Mouse (Mus musculus) naive thymus-derived CD4-positive, alpha-beta T cell, adult 2 months (primary cell): ENCODE results near the gene Tmem238.

ENCODE experiments used
- DNase-seq: peaks from one replicate; pipeline ENCODE4 v3.0.0-alpha.2; 2011; ENCODE audit warnings: low read depth

Tmem238 gene

DNA sequence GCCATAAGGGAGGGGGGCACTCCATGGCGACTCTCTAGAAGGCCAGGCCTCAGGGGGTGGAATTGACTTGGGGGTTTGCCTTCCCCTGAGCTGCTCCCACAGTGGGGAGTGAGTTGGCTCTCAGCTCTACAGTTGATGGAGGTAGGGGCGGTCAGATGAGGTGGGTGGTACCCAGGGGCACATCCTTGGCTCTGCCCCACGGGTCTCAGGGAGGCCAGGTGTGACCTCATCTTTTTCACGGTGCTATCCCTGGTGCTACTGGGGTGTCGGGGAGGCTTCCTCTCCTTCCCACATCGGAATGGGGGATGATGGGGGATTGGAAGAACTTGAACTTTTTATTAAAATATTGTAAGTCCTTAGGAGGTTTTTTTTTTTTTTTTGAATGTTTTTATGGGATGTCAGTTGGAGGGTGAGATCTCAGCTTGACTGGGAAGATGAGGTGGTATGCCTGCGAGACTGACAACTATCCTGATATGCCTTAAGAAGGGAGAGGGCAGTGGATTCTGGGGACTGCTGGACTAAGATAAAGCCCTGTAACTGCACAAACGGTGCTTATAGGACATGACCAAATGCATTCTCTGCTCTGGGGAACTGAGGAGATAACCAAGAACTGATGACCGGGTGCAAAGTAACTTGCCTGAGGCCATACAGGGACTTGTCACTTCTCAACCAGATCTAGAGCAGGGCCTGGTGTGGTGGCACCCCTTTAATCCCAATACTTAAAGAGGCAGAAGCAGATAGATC, 42.1 kb downstream of the Tmem238 start:
- no peak for DNase-seq

DNA sequence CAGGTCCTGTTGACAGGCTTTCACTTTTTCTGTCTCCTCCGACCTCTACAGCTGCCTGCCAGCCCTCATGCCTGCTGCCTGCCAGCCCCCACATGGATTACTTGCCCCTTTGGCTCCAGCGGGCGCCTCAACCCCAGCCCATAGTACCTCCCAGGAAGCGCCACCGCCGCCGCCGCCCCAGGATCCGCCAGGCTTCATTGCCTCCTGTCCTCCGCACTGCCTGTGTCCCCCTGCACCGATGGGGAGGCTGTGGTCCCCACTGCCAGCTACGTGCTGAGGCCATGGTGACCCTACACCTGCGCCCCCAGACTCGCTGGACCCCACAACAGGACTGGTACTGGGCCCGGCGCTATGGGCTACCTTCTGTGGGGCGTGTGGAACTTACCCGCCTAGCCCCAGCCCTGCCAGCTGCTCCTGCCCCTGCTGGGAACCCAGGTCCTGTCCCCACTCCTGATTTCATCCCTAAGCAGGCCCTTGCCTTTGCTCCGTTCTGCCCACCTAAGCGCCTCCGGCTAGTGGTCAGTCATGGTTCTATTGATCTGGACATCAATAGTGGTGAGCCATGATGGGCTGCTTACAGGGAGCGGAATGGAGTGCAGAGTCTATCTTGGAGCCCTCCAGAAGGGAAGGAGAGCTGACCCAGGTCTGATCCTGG, 43.0 kb downstream of the Tmem238 start:
- DNase-seq = no peak

DNA sequence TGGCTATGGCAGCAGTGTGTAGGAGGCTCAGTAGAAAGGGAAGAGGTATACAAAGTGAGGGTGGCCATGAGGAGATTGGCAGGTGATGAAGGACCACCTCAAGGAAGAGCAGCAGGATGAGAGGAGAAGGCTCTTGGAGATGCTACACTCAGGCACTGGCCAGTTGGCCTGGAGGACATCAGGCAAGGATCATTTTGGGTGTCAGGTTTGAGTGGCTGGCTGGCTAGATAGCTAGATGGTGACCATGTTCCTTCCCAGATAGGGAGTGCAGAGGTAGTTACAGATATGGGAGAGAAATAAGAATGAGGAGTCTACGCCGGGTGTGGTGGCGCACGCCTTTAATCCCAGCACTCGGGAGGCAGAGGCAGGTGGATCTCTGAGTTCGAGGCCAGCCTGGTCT, 44.6 kb downstream of the Tmem238 start:
- DNase-seq = no peak

DNA sequence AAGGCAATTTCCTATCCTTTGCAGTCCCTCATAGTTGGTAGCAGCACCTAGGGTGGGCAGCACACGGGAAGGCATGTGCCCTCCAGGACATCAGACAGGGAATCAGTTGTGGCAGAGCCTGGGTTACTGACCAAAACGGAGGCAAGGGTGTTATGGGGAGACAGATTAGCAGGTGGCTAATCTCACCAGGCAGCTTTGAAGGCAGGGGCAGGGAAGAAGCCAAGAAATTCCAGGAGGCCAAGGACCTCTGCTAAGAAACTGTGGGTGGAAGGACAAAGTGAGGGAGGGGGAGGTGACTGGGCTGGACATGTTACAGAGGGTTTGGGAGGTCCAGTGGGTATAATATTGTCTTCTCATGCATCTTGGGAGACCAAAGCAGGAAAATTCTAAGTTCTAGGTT, 46.1 kb downstream of the Tmem238 start:
- DNase-seq = no peak

DNA sequence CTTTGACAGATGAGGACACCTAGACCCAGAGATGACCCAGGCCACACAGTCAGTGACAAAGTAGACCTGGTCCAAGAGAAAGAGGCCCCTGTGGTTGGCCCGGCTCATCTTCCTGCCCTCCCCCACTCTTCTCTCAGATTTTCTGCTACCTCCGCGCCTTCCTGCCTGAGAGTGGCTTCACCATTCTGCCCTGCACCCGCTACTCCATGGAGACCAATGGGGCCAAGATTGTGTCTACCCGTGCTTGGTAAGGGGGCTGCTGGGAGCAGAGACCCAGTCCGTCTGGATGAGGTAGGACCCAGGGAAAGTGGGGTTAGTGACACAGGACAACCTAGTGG, 47.0 kb downstream of the Tmem238 start:
- no peak for DNase-seq

DNA sequence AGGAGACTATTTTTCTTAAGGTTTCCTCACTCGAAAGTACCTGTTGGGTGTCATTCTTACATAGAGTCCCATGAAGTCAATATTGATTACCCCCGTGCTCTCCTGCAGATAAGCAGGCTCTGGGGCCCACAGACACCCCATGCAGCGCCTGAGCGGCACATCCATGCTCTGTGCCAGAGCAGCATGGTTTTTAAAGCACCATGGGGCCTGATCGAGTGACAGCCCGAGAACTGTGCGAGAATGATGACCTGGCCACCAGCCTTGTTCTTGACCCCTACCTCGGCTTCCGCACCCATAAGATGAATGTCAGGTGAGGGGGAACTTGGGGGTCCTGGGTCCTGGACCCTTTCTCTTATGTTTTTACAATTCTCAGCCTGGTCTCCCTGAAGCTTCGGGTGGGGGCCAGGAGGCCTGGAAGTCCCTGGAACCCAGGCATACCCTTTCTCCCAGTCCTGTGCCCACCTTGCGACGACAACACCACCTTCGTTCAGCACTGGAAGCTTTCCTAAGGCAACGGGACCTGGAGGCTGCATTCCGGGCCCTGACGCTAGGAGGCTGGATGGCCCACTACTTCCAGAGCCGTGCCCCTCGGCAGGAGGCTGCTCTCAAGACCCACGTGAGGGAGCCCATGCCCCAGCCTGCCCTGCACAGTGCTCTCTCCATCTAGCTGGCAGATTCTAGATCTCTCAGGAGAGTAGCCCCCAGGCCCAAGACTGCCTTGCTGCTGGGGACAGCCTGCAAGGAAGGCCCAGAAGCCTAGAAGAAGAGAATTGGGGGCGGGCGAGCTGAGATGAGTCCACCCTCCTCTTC, 47.6 kb downstream of the Tmem238 start:
- no peak for DNase-seq

DNA sequence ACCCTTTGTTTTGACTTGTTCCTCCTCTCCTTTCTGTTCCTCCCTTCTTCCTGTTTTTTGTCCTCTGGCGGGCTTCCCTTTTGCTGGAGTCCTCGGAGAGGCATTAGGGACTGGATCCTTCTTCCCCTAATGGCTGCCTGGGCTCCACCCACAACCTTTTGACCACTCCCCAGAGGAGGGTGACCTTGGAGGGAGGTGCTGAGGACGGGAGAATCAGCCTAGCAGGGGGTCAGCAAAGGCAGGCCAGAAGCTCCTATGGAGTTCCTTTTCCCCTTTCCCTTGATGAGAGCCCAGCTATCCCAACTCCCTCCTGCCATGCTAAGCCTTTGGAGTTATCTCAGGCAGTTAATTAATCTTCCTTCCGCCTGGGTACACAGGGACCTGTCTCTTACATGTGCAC, 48.3 kb downstream of the Tmem238 start:
- no peak for DNase-seq

DNA sequence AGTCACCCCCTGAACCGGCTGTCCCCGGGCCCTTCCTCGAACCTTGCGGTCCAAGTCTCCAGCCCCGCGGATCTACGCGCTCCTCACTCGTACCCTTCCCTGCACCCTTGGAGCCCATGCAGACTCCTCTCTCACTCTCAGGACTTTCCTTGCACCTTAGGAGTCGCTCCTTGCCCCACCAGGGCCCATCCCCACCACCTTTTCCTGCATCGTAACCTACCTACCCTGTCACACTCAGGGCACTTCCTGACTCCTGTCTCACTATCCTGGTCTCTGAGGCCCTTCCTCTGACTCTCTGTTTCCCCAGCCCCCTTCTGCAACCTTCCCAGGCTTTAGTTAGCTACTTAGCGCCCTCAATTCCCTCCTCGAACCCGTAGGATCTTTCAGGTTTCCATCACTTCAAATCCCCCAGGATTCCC, 49.1 kb downstream of the Tmem238 start:
- no peak for DNase-seq

DNA sequence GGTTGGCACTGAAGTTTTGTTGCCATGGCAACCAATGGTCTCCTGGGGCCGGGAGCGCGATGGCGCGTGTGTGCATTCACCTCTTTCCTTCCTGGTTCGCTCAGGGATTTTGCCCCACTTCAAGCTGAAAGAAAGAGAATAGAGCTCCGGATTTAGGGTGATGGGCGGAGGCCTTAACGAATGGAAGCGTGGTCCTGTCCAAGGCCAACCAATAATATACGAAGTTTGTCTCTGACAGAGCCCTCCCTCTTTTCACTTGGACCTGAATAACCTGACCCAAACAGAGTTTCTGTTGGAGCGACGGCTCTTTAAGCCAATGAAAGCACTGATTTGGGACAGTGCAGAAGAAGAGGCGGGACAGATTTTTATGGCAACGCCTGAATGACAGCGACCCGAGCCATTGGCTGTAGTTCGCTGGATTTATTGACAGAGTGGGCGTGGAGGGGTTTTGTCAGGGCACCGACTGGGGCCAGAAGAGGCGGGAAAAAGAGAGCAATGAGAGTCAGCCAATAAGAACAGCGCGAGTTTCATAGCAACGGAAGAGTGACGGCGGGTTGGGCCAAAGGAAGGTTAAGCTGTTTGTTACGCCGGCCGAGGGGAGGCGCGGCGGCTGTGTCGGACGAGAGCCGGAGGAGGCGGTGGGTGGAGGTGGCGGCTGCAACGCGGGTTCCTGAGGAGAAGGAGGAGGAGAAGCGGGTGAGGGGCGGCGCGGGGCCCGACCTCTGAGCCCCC, 49.7 kb downstream of the Tmem238 start, which contains the start of gene Kmt5c:
Gene Kmt5c (plus strand): TSS at position 572 of the 732 bp plus-strand sequence.
- DNase-seq = peak; percentile 99

DNA sequence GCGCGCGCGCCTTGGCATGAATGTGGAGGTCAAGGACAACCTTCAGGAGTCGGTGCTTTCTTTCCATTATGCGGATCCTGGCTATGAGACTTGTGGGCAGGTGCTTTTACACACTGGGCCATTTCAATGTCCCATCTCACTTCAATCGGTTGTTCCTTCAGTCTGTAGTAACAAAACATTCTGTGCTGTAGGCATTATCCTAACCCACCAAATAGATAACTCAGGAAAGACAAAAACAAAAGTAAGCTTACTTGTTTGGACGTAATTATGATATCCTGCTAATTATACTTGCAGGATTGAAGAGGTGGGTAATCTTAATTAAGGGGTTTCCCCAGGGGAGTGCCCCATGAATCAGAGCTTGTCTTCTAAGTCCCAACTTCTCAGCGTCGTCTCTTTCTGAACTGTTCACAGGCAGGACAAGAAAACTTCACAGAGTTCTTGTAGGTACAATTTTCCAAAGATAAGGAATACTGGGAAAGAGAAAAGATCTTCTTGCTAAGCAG, 50.4 kb downstream of the Tmem238 start:
- DNase-seq = no peak
